Mouse (Mus musculus) lung, embryonic 15.5 days (tissue): ENCODE measurements at regions not wholly inside any gene's neighbourhood (a gene's known extent, or its start where the extent isn't known, plus 50 kb on each side); places are given as distances from the start of the nearest gene placed in this dataset.
A peak's percentile ranks its signal among the peaks of the same experiment; 100 is the strongest.

ENCODE experiments used
- ATAC-seq: fragments of 200-750 bp; cut with Nextera tagmentation; 2 replicates; pipeline ENCODE4 v1.8.0; 2017; ENCODE audit warnings: moderate number of reproducible peaks, borderline replicate concordance; ENCODE audit not compliant: low FRiP score, low TSS enrichment; ENCODE audit errors: extremely low read depth
- H3K27ac ChIP-seq: fragments of 300-500 bp; sonication (generic); 2 replicates; pipeline ENCODE4 v1.5.1; 2015; ENCODE audit warnings: moderate library complexity, mild to moderate bottlenecking, inconsistent platforms
- H3K27me3 ChIP-seq: fragments of 300-500 bp; sonication (generic); 2 replicates; pipeline ENCODE4 v1.6.1; 2015; ENCODE audit warnings: inconsistent platforms
- H3K36me3 ChIP-seq: fragments of 300-500 bp; sonication (generic); 2 replicates; pipeline ENCODE4 v1.6.1; 2015; ENCODE audit warnings: inconsistent platforms
- H3K4me1 ChIP-seq: fragments of 300-500 bp; sonication (generic); 2 replicates; pipeline ENCODE4 v1.6.1; 2015; ENCODE audit warnings: inconsistent platforms
- H3K4me2 ChIP-seq: fragments of 300-500 bp; sonication (generic); 2 replicates; pipeline ENCODE4 v1.6.1; 2015; ENCODE audit warnings: inconsistent platforms, mild to moderate bottlenecking, moderate library complexity
- H3K4me3 ChIP-seq: fragments of 300-500 bp; sonication (generic); 2 replicates; pipeline ENCODE4 v1.5.1; 2015; ENCODE audit warnings: mild to moderate bottlenecking, inconsistent platforms
- H3K9ac ChIP-seq: fragments of 300-500 bp; sonication (generic); 2 replicates; pipeline ENCODE4 v1.6.1; 2015; ENCODE audit warnings: inconsistent platforms
- H3K9me3 ChIP-seq: fragments of 300-500 bp; sonication (generic); 2 replicates; pipeline ENCODE4 v1.6.1; 2016; ENCODE audit warnings: inconsistent platforms
- WGBS: fragments of 180-500 bp; shearing (Covaris S2); methylation state at CpG from one replicate; pipeline ENCODE4 v1.1.7; 2015; 5-methylcytosine and 5-hydroxymethylcytosine counted together

DNA sequence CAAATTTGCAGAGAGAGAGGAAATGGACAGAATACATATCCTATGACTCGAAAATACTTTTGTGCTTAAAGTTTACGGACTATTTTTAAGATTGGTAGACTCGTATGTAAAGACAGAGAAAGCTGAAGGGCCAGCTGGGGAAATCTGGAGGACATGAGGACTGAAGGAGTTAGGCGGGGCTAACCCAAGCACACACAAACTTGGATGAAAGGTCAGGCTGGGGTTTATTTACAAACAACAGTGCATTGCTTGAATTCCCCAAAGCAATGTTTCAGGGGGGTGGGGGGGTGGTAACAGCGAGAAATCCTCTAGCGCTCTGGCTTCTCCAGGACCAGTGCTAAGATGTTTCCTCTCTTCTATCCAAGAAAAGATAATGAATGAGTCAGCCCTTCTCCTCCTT lies 68.3 kb downstream of the Ptger2 start:
- Histone ChIP-seq H3K9me3 (no peaks in the 10 kb centered on the region), H3K27me3 (no peaks in the 10 kb centered on the region), H3K4me1 (0 out of 2 replicates have a peak, but pooled peaks cover 3% of the 10 kb centered on the region), H3K4me3 (no peak overlapping the region), H3K4me2 (no peak overlapping the region), H3K36me3 (no peaks in the 10 kb centered on the region), H3K27ac (no peak overlapping the region), H3K9ac (no peak overlapping the region)
- 60% methylated on average over 6 of the region's 6 CpGs for WGBS
- no peak for ATAC-seq

DNA sequence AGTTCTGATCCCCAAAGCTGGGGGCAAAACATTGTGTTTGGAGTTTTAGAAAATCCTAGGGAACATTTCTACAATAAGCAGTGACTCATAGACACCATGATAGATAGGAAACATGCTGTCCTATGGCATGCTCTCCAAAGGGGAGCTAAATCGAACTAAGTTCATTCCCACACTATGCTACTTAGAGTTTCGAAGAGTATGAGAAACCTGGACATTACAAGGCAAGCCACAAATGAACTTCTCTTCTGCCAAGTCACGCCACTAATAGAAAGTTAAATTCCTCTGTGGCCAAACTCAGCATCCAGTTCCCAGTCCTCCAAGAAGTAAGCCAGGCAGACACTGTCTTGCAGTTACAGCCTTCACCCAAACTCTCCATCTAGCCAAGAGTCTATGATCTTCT lies 73.7 kb downstream of the Ptger2 start:
- H3K4me2 ChIP-seq: no peak overlapping the region
- no peak overlapping the region for H3K27ac ChIP-seq
- H3K27me3 ChIP-seq: no peaks in the 10 kb centered on the region
- no peak for ATAC-seq
- 86% methylated on average over 3 of the region's 3 CpGs for WGBS
- no peaks in the 10 kb centered on the region for H3K36me3 ChIP-seq
- H3K4me1 ChIP-seq: no peaks in the 10 kb centered on the region
- H3K9ac ChIP-seq: no peak overlapping the region
- no peak overlapping the region for H3K4me3 ChIP-seq
- H3K9me3 ChIP-seq: no peaks in the 10 kb centered on the region

DNA sequence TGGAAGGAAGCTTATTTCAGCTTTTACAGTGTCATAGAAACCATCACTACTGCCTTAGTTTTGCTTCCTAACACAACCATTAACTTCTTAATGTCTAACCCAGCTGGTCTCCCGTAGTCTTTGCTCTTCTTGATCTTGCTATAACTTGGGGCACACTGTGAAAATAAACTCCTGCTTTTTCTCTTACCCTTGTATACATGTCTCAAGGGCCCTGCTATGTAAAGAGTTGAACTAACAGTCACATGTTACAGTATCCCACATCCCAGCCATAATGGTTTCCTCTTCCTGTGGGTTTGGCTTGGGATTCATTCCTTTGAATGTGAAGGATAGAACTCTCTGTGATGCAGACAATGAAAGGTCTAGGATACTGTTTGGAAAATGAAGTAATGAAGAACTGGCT lies 76.5 kb downstream of the Ptger2 start:
- Histone ChIP-seq H3K27ac (no peak overlapping the region), H3K4me3 (no peak overlapping the region), H3K36me3 (no peaks in the 10 kb centered on the region), H3K4me2 (no peak overlapping the region), H3K4me1 (0 out of 2 replicates have a peak, but pooled peaks cover 4% of the 10 kb centered on the region), H3K27me3 (no peaks in the 10 kb centered on the region), H3K9ac (no peak overlapping the region), H3K9me3 (no peaks in the 10 kb centered on the region)
- WGBS: 83% methylated on average over 1 of the region's 1 CpGs
- no peak for ATAC-seq

DNA sequence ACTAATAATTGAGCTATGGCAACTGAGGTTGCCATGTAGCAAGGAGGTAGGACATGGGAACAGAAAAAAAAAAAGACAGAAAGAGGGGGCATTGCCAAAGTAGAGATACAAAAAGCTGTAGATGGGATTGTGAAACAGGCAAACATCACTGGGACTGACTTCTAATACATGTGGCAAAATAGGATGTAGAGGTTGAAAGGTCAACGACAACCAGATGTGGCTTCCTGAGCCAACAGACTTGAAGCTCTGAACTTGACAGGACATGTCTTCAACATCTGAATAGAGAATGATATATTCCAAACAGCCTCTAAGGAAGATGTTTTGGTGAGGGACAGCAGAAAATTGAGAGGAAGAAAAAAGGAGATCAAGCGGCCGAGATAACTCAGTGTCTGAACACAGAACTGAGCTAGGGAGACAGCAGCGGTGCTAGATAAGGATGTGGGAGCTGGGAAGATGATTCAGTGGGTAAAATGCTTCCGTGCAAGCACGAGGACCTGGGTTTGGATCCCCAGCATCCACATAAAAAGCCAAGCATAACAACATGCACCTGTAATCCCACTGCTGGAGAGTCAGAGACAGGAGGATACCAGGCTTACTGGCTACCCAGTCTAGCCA lies 81.7 kb downstream of the Ptger2 start:
- no peaks in the 10 kb centered on the region for H3K36me3 ChIP-seq
- ATAC-seq: no peak; the same call in 1 of the 2 replicates

DNA sequence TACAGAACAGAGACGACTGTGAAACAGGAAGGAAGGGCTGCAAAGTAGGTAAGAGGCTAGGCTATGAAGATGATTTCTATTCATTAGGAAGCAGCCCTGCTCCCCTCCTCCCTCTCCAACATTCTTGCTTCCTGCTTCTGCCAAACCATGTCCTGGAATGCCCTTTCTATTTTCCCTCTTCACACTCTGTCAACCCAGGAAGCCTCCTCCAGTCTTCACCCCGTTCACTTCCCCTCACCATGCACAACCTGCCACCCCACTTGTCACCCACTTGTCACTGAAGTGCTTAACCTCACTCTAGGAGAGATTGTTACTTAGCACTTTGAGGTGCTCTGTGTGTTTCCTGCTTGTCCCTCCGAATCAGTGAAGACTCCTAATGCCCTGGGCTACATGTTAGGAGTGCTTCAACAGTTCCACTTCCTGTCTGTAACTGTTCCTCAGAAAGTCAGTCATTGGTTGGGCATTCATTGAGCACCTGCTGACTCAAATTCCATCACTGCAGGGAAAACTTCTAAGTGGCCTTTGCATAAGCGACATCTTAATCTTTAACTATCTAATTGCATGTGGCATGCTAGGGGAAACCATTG lies 87.0 kb downstream of the Ptger2 start:
- Histone ChIP-seq H3K4me1 (0 out of 2 replicates have a peak, but pooled peaks cover 2% of the 10 kb centered on the region), H3K9me3 (no peaks in the 10 kb centered on the region), H3K36me3 (no peaks in the 10 kb centered on the region), H3K27ac (no peak overlapping the region), H3K4me2 (no peak overlapping the region), H3K27me3 (no peaks in the 10 kb centered on the region), H3K4me3 (no peak overlapping the region), H3K9ac (no peak overlapping the region)
- ATAC-seq: peak; percentile 59; the same call in 1 of the 2 replicates
- WGBS: 26% methylated on average over 4 of the region's 4 CpGs

More for the DNA sequence above, 81.7 kb downstream of the Ptger2 start:
- WGBS: 47% methylated on average over 6 of the region's 6 CpGs
- no peaks in the 10 kb centered on the region for H3K27me3 ChIP-seq
- no peak overlapping the region for H3K9ac ChIP-seq
- H3K4me3 ChIP-seq: no peak overlapping the region
- H3K4me2 ChIP-seq: no peak overlapping the region
- H3K4me1 ChIP-seq: 0 out of 2 replicates have a peak, but pooled peaks cover 10% of the 10 kb centered on the region
- no peak overlapping the region for H3K27ac ChIP-seq
- no peaks in the 10 kb centered on the region for H3K9me3 ChIP-seq

DNA sequence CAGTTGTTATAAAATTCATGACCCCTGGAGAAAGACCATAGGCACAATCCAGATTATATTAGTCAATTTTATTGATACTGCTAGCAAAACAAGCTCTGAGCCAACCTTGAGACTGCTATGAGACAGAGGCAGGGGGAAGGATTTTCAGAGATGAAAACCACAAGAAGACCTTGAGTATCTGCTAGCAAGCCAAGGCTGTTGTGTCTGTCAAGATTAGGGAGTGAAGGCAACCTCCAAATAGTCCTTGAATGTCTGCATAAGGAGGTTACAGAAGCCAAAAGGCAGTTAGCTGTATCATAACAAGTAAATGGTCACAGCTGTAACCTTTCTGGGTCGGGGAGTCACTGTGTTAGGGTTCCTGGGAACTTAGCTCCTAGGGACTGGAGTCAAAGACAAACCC lies 89.2 kb downstream of the Ptger2 start:
- H3K27ac ChIP-seq: no peak overlapping the region
- H3K27me3 ChIP-seq: no peaks in the 10 kb centered on the region
- ATAC-seq: no peak
- no peaks in the 10 kb centered on the region for H3K36me3 ChIP-seq
- no peak overlapping the region for H3K4me2 ChIP-seq
- WGBS: 61% methylated on average over 1 of the region's 1 CpGs
- H3K4me3 ChIP-seq: no peak overlapping the region
- no peak overlapping the region for H3K9ac ChIP-seq
- H3K4me1 ChIP-seq: no peaks in the 10 kb centered on the region
- H3K9me3 ChIP-seq: no peaks in the 10 kb centered on the region

DNA sequence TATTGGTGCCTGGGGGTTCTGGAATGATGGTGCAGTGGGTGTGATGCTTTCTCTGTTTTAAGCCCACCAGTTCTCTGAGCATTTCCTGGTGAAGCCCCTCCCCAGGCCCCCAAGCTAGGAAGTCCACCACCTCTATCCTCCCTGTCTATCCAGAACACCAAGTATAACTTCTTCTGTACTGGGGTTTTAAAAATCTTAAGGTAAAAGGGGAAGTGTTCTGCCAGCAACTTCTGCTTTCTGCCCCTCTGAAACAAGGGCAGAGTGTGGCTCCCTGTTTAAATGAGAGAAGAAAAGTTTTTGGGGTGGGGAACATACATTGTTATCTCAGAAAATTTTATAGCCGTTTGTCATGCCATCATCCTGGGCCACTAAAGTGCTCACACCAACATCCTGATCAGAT lies 91.8 kb downstream of the Ptger2 start:
- H3K9me3 ChIP-seq: no peaks in the 10 kb centered on the region
- no peak overlapping the region for H3K27ac ChIP-seq
- 87% methylated on average over 1 of the region's 1 CpGs for WGBS
- no peaks in the 10 kb centered on the region for H3K27me3 ChIP-seq
- H3K9ac ChIP-seq: no peak overlapping the region
- H3K4me3 ChIP-seq: no peak overlapping the region
- no peaks in the 10 kb centered on the region for H3K36me3 ChIP-seq
- no peaks in the 10 kb centered on the region for H3K4me1 ChIP-seq
- H3K4me2 ChIP-seq: no peak overlapping the region
- ATAC-seq: no peak

DNA sequence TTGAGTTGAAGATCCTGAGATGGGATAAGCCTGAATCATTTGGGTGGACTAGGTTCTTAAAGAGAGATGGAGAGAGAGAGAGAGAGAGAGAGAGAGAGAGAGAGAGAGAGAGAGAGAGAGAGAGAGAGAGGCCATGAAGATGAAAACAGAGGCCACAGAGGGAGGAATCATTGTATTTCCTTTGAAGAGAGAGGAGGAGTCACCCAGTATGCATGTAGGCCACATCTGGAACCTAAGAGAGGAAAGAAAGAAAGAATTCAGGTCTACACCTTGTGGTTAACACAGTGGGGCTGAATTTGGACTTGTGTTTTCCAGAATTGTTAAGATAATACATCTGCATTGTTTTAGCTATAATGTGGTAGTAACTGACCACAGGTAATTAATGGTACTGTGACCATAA lies 92.2 kb downstream of the Ptger2 start:
- no peak overlapping the region for H3K9ac ChIP-seq
- no peak overlapping the region for H3K27ac ChIP-seq
- H3K4me2 ChIP-seq: no peak overlapping the region
- no peak for ATAC-seq
- H3K4me3 ChIP-seq: no peak overlapping the region
- no peaks in the 10 kb centered on the region for H3K36me3 ChIP-seq
- no peaks in the 10 kb centered on the region for H3K4me1 ChIP-seq
- no peaks in the 10 kb centered on the region for H3K9me3 ChIP-seq
- H3K27me3 ChIP-seq: no peaks in the 10 kb centered on the region

DNA sequence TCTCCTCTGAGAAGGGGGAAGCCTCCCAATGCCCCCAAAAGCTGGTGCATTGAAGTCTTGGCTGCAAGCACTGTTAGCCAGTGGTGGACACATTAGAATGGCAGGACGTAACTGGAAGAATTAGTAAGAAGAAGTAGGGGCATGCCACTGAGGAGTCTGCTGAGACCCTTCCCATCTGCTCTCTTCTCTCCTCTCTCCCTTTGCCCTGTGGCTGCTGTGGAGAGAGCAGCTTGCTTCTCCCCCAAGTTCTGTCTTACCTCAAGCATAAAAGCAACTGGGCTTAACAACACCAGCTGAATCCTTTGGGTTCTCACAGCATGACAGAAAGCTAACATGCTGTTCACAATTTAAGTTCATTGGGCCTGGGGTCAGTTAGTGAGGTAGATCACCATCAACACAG lies 95.1 kb downstream of the Ptger2 start:
- Histone ChIP-seq H3K4me3 (no peak overlapping the region), H3K4me2 (no peak overlapping the region), H3K9me3 (no peaks in the 10 kb centered on the region), H3K27me3 (no peaks in the 10 kb centered on the region), H3K27ac (no peak overlapping the region), H3K9ac (no peak overlapping the region), H3K4me1 (no peaks in the 10 kb centered on the region), H3K36me3 (no peaks in the 10 kb centered on the region)
- 81% methylated on average over 1 of the region's 1 CpGs for WGBS
- no peak for ATAC-seq
